Mouse (Mus musculus): ENCODE results near the gene Plpp7.

DNA sequence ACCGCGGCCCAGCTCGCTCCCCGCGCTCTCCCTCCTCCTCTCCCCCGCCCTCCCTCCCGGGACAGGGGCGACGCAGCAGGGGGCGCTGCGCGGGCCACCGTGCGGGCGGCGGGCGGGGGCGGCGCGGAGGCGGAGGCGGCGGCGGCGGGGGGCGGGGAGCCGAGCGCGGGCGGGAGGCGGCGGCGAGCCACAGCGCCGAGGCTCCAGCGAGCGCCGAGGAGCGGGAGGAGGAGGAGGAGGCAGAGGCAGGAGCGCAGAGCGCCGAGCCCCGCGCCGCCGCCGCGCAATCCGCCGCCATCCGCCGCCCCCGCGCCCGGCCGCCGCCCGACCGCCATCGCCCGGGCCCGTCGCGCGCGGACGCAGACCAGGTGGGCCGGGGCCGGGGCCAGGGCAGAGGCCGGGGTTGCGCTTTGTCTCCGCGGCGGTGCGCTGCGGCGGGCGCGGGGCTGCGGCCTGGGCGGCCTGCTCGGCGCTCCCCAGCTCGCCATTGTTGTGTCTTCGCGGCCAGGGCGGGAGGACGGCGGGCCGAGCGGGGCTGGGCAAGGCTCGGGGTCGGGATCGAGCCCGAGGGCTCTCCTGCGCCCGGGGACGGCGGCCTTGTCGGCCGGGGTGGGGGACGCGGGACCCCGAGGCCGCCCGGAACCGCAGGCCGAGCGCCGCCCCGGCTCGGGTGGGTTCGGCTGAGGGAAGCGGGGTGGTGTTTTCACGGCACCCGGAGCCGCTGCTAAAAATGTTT lies 55.8 kb downstream of the Plpp7 start, which contains the start of gene Prrc2b:
- TF ChIP-seq CTCF (IDR thresholded peaks at IDR 0.05; ENCODE audit: low read depth) = peak; percentile 60
- no peak for TF ChIP-seq EP300 (optimal IDR thresholded peaks at IDR 0.05)

All from stomach, postnatal 0 days (tissue).